Mouse (Mus musculus): ENCODE data around the gene Akr7a5.

Akr7a5 gene

DNA sequence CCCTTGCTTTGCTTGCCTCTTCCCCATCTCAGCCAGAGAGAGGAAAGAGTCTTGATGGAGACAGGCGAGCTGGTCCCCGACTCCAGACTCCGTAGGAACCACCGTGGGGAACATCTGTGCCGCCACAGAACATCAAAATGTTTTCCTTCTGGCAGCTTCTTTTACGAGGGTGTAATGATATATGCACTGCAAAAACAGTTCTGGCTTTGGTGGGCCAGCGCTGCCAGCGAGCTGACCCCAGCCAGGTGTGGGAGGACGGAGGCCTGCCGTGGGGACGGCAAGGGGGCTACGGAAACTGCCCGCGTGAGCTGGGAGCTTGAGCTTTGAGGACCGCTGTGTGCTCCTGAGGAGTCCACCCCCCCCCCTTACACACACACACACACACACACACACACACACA lies 25.7 kb upstream of the Akr7a5 start:
- no peaks in the 10 kb centered on the region for H3K27me3 ChIP-seq (ENCODE audit: control insufficient read depth, insufficient read depth, low read length, poor library complexity, severe bottlenecking)
- peaks cover 3% of the 10 kb centered on the region for H3K36me3 ChIP-seq (ENCODE audit: control insufficient read depth, insufficient read depth, low read length, poor library complexity, severe bottlenecking)
- no peak for DNase-seq (ENCODE audit: low read depth, low spot score)

DNA sequence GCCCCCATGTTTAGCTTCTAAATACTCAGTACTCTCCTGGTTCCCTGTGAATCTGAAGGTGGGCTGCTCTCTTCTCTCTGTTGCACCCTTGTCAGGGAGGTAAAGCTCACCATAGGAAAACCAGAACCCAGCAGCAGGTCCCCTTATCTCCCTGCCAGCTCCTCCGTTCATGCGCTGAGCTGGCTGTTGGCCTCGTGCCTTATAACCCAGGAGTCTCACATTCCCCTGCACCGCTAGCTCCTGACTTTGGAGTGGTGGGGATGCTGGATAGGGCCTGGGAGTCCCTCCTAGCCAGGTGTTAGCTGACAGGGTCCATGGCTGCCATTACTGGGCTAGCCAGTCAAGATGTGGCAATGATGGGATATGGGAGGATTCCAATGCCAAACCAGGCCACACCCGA lies 24.3 kb upstream of the Akr7a5 start:
- Histone ChIP-seq H3K27me3 (ENCODE audit: control insufficient read depth, insufficient read depth, low read length, poor library complexity, severe bottlenecking) (no peaks in the 10 kb centered on the region), H3K36me3 (ENCODE audit: control insufficient read depth, insufficient read depth, low read length, poor library complexity, severe bottlenecking) (peaks cover 7% of the 10 kb centered on the region)
- no peak for DNase-seq (ENCODE audit: low read depth, low spot score)

DNA sequence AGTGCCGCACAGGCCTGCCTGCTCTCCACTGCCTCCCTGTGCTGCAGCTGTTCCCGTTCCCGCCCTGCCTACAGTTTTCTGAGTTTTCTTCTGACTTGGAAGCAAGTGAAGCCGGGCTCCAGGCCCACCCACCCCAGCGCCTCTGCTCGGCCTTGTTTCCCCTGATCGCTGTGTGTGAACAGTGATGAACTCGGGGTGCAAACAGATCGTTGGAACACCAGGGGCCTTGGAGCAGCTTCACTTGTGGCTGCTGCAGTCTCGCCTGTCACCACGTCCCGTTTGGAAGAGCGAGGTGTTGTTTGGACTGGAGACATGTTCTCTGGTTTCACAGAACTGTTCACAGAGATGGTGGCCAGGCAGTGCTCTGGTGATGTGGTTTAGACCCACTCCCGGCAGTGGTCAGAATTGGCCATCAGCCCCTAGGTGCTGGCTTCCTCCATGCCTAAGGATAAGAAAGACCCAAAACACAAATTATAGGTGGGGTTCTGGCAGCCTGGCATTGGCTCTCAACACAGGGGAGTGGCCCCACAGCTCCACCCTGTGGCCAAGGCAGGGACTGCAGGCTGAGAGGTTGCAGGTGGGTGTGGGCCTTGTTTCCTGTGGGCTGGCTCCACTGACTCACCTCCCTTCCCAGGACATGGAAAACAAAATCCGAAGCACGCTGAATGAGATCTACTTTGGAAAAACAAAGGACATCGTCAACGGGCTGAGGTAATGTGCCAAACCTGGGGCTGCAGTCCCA lies 23.3 kb upstream of the Akr7a5 start:
- Histone ChIP-seq H3K27me3 (ENCODE audit: control insufficient read depth, insufficient read depth, low read length, poor library complexity, severe bottlenecking) (no peaks in the 10 kb centered on the region), H3K36me3 (ENCODE audit: control insufficient read depth, insufficient read depth, low read length, poor library complexity, severe bottlenecking) (peaks cover 8% of the 10 kb centered on the region)
- peak; percentile 81 for DNase-seq (ENCODE audit: low read depth, low spot score)

DNA sequence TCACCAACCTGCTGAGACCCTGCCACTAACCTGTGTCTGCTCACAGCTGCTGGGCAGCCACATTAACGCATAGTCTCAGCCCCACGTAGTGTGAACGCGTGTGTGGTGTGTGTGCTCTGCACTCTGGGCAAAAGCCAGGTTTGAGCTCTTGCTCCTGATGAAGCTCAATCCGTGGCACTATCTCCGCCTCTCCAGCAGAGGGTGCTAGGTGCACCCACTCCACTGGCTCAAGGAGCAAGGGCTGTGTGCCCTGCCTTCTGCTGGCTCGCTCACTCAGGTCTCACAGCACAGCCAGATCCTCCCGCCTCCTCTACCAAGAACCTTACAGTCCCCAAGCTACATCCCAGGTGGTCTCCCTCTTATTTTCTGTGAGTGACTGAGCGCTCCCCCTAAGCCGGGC lies 21.5 kb upstream of the Akr7a5 start:
- Histone ChIP-seq H3K27me3 (ENCODE audit: control insufficient read depth, insufficient read depth, low read length, poor library complexity, severe bottlenecking) (no peaks in the 10 kb centered on the region), H3K36me3 (ENCODE audit: control insufficient read depth, insufficient read depth, low read length, poor library complexity, severe bottlenecking) (peaks cover 5% of the 10 kb centered on the region)
- DNase-seq (ENCODE audit: low read depth, low spot score): peak; percentile 70

DNA sequence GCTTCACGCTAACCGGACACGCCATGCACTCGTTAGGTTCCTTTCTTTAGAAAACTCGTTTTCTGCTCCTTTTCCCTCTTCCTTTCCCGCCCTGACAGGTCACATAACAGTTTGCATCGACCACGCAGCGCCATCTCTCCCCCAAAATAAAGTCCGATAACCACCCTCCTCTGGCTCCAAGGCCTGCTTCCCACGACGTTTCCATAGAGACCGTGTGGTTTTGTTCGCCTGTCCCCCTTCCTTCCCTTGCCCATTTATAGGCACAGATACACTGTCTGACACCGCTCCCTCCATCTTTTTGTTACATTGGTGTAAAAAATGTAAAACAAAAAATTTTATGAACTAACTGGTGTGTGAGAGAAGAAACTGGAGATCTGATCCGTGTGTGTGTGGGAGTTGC lies 19.4 kb upstream of the Akr7a5 start:
- DNase-seq (ENCODE audit: low read depth, low spot score): no peak

DNA sequence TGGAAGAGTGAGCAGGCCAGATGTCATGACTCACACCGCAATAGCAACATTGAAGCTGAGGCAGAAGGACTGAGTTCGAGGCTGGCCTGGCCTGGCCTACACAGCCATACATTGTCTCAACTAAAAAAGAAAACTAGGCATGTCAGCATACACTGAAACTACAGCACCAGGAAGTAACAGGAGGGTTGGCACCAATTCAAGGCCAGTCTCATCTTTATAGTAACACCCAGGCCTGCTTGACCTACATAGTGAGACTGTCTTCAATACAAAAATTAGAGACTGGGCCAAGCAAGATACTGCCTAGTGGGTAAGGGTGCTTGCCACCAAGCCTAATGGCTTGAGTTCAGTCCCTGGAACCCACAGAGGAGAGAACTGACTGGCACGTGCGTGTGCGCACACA lies 18.5 kb upstream of the Akr7a5 start:
- Histone ChIP-seq H3K36me3 (ENCODE audit: control insufficient read depth, insufficient read depth, low read length, poor library complexity, severe bottlenecking) (peaks cover 5% of the 10 kb centered on the region), H3K27me3 (ENCODE audit: control insufficient read depth, insufficient read depth, low read length, poor library complexity, severe bottlenecking) (no peaks in the 10 kb centered on the region)
- no peak for DNase-seq (ENCODE audit: low read depth, low spot score)

More for the DNA sequence above, 19.4 kb upstream of the Akr7a5 start:
- no peaks in the 10 kb centered on the region for H3K27me3 ChIP-seq (ENCODE audit: control insufficient read depth, insufficient read depth, low read length, poor library complexity, severe bottlenecking)
- H3K36me3 ChIP-seq (ENCODE audit: control insufficient read depth, insufficient read depth, low read length, poor library complexity, severe bottlenecking): peaks cover 5% of the 10 kb centered on the region

DNA sequence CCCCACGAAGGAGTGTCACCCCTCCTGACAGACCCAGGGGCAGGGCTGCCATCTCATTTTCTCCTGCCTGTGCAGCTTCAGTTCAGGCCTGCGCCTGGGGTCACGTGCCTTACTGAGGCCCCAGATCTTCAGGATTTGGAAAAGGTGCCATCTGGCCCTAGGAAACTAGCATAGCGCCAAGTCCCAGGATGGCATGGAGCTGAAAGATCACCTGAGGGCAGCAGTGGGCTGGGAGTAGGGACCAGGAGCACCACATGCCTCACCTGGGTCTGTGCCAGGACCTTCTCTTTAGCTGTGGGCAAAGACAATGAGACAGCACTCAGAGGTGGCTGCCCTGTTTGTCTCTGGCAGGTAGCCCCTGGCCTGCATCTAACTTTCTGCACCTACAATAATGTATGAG lies 13.0 kb upstream of the Akr7a5 start:
- no peaks in the 10 kb centered on the region for H3K27me3 ChIP-seq (ENCODE audit: control insufficient read depth, insufficient read depth, low read length, poor library complexity, severe bottlenecking)
- H3K36me3 ChIP-seq (ENCODE audit: control insufficient read depth, insufficient read depth, low read length, poor library complexity, severe bottlenecking): peaks cover 9% of the 10 kb centered on the region
- DNase-seq (ENCODE audit: low read depth, low spot score): no peak

DNA sequence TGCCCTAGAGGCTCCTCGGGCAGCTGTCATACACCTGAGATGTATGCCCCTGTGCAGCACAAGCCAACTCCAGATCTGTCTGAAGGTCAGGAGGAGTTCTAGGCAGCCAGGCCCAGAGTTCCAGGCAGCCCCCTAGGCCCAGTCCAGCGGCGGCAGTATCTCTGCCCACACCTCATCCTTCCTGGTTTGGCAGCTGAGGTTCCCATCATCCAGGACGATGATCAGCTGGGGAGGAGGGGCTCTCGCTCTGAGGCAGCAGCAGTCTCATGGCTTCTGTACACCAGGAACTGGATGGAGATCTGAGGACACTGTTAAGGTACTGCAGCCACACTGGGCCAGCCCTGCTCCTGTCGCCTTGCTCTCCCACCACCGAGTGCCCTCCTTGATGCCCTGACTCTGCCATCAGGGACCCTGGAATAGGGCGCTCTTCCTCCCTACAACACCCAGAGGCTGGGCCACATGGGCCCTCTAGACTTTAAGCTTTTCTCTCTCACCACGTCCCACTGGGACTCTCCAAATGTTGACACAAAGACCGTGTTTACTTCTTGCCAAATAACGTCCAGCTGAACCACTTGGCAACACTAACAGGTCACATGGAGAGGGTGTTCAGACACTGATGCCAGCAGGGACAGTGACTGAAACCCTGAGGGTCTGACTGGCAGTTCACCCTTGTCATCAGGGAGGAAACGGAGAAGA lies 11.7 kb upstream of the Akr7a5 start:
- Histone ChIP-seq H3K36me3 (ENCODE audit: control insufficient read depth, insufficient read depth, low read length, poor library complexity, severe bottlenecking) (peaks cover 12% of the 10 kb centered on the region), H3K27me3 (ENCODE audit: control insufficient read depth, insufficient read depth, low read length, poor library complexity, severe bottlenecking) (no peaks in the 10 kb centered on the region)
- no peak for DNase-seq (ENCODE audit: low read depth, low spot score)

DNA sequence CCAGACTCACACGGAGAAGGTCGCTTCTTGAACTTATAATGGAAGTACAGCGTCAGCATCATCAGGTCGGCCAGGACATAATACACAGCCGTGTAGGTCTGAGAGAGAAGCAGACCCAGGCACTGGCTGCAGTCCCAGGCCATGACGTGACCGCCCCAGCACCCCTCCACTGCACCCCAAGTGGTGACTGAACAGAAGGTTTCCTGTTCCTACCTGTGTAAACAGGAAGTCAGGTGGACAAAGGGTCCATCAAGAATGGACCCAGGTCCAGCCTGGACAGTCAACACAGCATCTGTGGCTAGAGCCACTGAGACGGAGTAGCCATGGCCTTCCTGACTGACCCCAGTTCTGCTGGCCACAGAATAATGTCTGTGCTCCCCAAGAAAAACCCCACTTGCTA lies 8.8 kb upstream of the Akr7a5 start:
- H3K36me3 ChIP-seq (ENCODE audit: control insufficient read depth, insufficient read depth, low read length, poor library complexity, severe bottlenecking): peaks cover 12% of the 10 kb centered on the region
- no peaks in the 10 kb centered on the region for H3K27me3 ChIP-seq (ENCODE audit: control insufficient read depth, insufficient read depth, low read length, poor library complexity, severe bottlenecking)
- DNase-seq (ENCODE audit: low read depth, low spot score): no peak

DNA sequence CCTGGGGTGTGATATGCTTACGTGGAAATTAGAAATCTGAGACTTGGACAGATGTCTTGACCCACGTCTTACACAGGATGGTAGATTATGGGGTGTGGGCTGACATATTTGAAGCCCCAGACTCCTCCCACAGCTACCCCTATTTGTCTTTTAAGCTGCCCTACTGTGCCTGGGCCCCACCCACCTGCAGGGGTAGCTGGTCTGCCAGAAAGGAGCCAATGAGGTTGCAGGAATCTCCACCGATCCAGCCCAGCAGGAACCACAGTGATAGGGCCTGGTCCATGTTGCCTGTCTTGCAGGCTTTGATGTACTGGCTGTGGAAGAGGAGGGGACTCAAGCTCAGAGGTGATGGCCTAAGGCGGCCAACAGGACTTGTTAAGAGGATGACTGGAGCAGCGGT lies 8.3 kb upstream of the Akr7a5 start:
- DNase-seq (ENCODE audit: low read depth, low spot score): no peak
- Histone ChIP-seq H3K36me3 (ENCODE audit: control insufficient read depth, insufficient read depth, low read length, poor library complexity, severe bottlenecking) (peaks cover 12% of the 10 kb centered on the region), H3K27me3 (ENCODE audit: control insufficient read depth, insufficient read depth, low read length, poor library complexity, severe bottlenecking) (no peaks in the 10 kb centered on the region)

DNA sequence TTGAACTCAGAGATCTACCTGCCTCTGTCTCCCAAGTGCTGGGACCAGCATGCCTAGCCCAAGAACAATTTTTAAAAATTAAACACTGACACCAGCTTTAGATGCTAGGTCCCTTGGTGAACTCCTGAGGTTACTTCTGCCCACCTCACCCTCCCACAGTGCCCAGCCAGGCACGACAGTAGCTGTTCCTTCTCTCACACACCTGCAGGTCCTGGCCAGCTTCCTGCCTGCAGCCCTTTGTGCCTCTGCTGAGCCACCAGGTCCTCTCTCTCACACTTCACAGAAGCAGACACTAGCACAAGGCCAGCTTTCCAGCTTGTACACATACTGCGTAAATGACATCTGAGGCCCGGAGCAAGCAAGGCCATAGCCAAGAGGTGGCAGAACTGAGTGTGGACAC lies 5.0 kb upstream of the Akr7a5 start:
- no peaks in the 10 kb centered on the region for H3K27me3 ChIP-seq (ENCODE audit: control insufficient read depth, insufficient read depth, low read length, poor library complexity, severe bottlenecking)
- peak; percentile 62 for DNase-seq (ENCODE audit: low read depth, low spot score)
- peaks cover 5% of the 10 kb centered on the region for H3K36me3 ChIP-seq (ENCODE audit: control insufficient read depth, insufficient read depth, low read length, poor library complexity, severe bottlenecking)

DNA sequence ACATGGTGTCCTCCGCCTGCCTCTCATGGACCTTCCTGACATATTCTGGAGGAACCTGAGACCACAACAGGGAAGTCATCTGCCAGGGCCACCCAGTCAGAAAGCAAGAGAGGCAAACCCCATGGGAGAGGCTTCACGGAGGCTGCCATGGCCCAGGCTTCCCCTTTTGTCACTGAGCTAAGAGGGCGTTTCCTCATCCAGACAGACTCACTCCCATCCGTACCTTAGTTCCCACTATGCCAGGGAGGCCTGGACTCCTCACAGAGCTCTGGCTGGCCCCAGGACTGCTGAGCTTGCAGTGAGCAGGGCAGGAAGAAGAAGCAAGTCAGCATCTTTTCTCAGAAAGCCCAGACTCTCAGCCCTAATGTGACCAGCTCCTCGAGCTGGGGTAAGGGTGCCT lies 2.6 kb upstream of the Akr7a5 start:
- H3K27me3 ChIP-seq (ENCODE audit: control insufficient read depth, insufficient read depth, low read length, poor library complexity, severe bottlenecking): no peaks in the 10 kb centered on the region
- peak; percentile 79 for DNase-seq (ENCODE audit: low read depth, low spot score)
- H3K36me3 ChIP-seq (ENCODE audit: control insufficient read depth, insufficient read depth, low read length, poor library complexity, severe bottlenecking): 0 out of 2 replicates have a peak, but pooled peaks cover 1% of the 10 kb centered on the region

DNA sequence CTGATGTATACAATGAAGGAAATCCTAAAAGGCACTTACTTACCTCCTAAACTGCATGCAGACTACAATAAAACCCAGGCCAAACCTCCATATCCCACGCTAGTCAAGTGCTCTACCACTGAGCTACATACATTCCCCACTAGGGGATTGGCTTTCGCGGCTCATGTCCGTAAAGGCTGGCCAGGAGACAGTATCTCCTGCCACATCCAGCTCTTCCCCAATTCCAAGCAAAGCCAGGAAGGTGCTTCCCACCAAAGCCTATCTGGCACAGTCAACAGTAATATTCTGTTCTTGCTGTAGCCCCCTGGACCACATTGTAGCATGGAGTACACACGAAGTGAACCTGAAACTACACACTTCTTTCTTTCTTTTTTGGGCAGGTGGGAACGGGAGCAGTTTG lies 893 bp upstream of the Akr7a5 start:
- Histone ChIP-seq H3K27me3 (ENCODE audit: control insufficient read depth, insufficient read depth, low read length, poor library complexity, severe bottlenecking) (no peaks in the 10 kb centered on the region), H3K36me3 (ENCODE audit: control insufficient read depth, insufficient read depth, low read length, poor library complexity, severe bottlenecking) (no peaks in the 10 kb centered on the region)
- no peak for DNase-seq (ENCODE audit: low read depth, low spot score)

DNA sequence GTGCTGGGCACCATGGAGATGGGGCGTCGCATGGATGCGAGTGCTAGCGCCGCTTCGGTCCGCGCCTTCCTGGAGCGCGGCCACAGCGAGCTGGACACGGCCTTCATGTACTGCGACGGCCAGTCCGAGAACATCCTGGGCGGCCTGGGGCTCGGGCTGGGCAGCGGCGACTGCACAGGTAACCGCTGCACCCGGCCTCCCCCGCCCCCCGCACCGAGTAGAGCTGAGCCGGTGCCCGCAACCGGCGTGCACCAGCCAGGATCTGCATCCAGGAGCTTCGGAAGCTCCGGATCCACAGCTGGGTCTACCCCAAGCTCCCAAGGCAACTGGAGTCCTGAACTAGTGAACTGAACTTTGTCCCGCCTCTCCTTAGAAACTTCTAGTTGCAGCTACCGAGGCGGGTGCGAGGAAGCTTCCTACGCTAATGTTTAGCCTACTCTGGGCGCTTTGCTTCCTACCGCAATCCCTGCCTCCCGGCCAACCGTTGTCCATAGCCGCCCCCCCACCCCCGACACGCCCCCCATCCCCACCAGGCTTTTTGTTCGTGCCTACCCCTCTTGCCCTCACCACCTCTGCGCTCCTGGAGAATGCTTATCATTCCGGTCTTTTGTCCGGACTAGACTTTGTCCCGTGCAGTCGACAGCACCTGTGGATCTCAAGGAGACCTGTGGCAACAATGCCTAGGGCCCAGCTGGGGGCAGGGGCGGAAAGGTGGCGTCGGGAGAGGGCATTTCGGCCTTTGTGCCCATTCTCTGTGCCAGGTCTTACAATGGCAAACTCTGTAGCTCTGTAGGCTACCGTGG lies 556 bp downstream of the Akr7a5 start:
- no peaks in the 10 kb centered on the region; the same call in 1 of the 2 replicates for H3K36me3 ChIP-seq (ENCODE audit: control insufficient read depth, insufficient read depth, low read length, poor library complexity, severe bottlenecking)
- H3K27me3 ChIP-seq (ENCODE audit: control insufficient read depth, insufficient read depth, low read length, poor library complexity, severe bottlenecking): no peaks in the 10 kb centered on the region
- no peak for DNase-seq (ENCODE audit: low read depth, low spot score)

DNA sequence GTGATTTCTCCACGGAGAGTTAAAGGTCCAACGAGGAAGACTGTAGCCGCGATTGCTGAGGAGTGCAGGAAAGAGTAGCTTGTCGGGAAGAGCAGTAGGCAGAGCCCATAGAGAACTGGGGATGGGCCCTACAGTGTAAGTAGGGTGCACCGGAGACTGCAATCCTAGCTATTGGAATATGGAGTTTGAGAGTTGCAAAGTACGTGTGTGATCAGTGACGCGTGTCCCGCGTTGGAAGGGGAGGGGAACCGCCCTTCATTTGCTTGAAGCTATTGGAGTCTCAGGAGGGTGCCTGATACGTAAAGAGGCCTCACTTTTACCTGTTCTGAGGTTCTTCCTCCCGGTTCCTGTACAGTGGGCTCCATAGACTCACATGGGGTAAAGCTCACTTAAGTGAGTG lies 1.2 kb downstream of the Akr7a5 start:
- no peaks in the 10 kb centered on the region for H3K27me3 ChIP-seq (ENCODE audit: control insufficient read depth, insufficient read depth, low read length, poor library complexity, severe bottlenecking)
- H3K36me3 ChIP-seq (ENCODE audit: control insufficient read depth, insufficient read depth, low read length, poor library complexity, severe bottlenecking): peaks cover 4% of the 10 kb centered on the region; the same call in 1 of the 2 replicates
- DNase-seq (ENCODE audit: low read depth, low spot score): no peak
